Mouse (Mus musculus): ENCODE data around the gene AB124611. TPM values are rescaled to one million over a fixed set of nuclear protein-coding genes. Genes with fewer than 3 reads are reported as not detected.

The AB124611 gene
- polyA plus RNA-seq, 1 experiment, result 69.1 TPM

DNA sequence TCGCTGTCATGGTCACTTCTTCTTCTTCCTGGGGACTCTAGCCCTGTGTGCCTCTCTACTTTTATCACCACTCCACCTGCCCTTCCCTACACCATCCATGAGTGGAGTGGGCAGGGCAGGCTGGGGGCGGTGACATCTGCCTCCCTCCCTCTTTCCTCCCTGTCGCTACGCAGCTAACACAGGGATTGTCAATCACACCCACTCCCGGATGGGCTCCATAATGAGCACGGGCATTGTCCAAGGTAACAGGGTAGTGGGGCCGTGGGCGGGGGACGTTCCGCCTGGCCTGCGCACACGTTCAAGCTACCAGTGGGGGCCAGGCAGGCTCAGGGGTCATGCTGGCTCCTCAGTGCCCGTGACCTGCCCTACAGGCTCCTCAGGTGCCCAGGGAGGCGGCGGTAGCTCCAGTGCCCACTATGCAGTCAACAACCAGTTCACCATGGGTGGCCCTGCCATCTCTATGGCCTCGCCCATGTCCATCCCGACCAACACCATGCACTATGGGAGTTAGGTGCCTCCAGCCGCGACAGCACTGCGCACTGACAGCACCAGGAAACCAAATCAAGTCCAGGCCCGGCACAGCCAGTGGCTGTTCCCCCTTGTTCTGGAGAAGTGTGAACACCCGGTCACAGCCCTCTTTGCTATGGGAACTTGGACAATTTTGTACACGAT lies 61.8 kb downstream of the AB124611 start:
- 92% methylated on average over 23 of the region's 23 CpGs for WGBS
- H3K27ac ChIP-seq (ENCODE audit: insufficient read depth, low read length), result no peak overlapping the region
- H3K27me3 ChIP-seq (ENCODE audit: control insufficient read depth, insufficient read depth, low read length), result no peaks in the 10 kb centered on the region
- no peak for TF ChIP-seq CTCF (IDR thresholded peaks at IDR 0.05; ENCODE audit: extremely low read depth, insufficient read depth, insufficient read length, insufficient replicate concordance)
- TF ChIP-seq POLR2A (IDR thresholded peaks at IDR 0.05; ENCODE audit: low read depth, low read length), result no peak
- H3K36me3 ChIP-seq (ENCODE audit: control insufficient read depth, insufficient read depth, low read length), result peaks cover 27% of the 10 kb centered on the region
- DNase-seq (ENCODE audit: low read depth in 1 of 2, low spot score in 2 of 2), result no peak
- peaks cover 3% of the 10 kb centered on the region; the same call in 1 of the 2 replicates for H3K4me1 ChIP-seq (ENCODE audit: control insufficient read depth, insufficient read depth, insufficient read length)
- H3K4me3 ChIP-seq (ENCODE audit: extremely low read depth, insufficient read depth, insufficient read length), result no peak overlapping the region

DNA sequence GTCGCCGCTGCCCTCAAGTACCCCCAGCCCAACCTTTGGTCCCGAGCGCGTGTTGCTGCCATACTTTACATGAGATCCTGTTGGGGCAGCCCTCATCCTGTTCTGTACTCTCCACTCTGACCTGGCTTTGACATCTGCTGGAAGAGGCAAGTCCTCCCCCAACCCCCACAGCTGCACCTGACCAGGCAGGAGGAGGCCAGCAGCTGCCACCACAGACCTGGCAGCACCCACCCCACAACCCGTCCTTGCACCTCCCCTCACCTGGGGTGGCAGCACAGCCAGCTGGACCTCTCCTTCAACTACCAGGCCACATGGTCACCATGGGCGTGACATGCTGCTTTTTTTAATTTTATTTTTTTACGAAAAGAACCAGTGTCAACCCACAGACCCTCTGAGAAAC lies 62.4 kb downstream of the AB124611 start:
- Histone ChIP-seq H3K36me3 (ENCODE audit: control insufficient read depth, insufficient read depth, low read length) (peaks cover 23% of the 10 kb centered on the region), H3K27me3 (ENCODE audit: control insufficient read depth, insufficient read depth, low read length) (no peaks in the 10 kb centered on the region), H3K4me1 (ENCODE audit: control insufficient read depth, insufficient read depth, insufficient read length) (peaks cover 3% of the 10 kb centered on the region; the same call in 1 of the 2 replicates), H3K27ac (ENCODE audit: insufficient read depth, low read length) (no peak overlapping the region), H3K4me3 (ENCODE audit: extremely low read depth, insufficient read depth, insufficient read length) (no peak overlapping the region)
- no peak for DNase-seq (ENCODE audit: low read depth in 1 of 2, low spot score in 2 of 2)
- no peak for TF ChIP-seq POLR2A (IDR thresholded peaks at IDR 0.05; ENCODE audit: low read depth, low read length)
- WGBS, result 86% methylated on average over 8 of the region's 8 CpGs

DNA sequence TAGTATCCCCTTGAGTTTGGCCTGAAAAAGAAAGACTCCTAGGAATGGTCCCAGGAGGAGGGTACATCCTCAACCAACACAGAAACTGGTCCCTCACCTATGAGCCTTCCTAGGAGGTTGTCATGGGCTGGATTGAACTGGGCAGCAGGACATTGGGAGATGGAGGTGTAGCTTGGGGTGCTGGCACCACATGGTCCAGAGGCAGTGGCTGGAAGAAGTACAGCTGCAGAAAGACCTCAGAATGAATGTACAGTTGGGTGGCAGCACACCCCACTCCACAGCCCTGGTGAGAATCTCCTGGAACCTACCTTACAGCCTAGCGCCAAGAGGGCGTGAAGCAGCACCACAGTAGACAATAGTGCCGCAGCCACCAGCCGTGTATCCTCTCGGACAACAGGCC lies 63.6 kb downstream of the AB124611 start:
- no peak overlapping the region for H3K4me3 ChIP-seq (ENCODE audit: extremely low read depth, insufficient read depth, insufficient read length)
- no peak overlapping the region for H3K27ac ChIP-seq (ENCODE audit: insufficient read depth, low read length)
- no peak for TF ChIP-seq POLR2A (IDR thresholded peaks at IDR 0.05; ENCODE audit: low read depth, low read length)
- TF ChIP-seq CTCF (IDR thresholded peaks at IDR 0.05; ENCODE audit: extremely low read depth, insufficient read depth, insufficient read length, insufficient replicate concordance), result no peak
- DNase-seq (ENCODE audit: low read depth in 1 of 2, low spot score in 2 of 2), result no peak
- peaks cover 9% of the 10 kb centered on the region; the same call in 1 of the 2 replicates for H3K4me1 ChIP-seq (ENCODE audit: control insufficient read depth, insufficient read depth, insufficient read length)
- no peaks in the 10 kb centered on the region for H3K27me3 ChIP-seq (ENCODE audit: control insufficient read depth, insufficient read depth, low read length)
- H3K36me3 ChIP-seq (ENCODE audit: control insufficient read depth, insufficient read depth, low read length), result peaks cover 19% of the 10 kb centered on the region
- WGBS, result 94% methylated on average over 5 of the region's 5 CpGs

DNA sequence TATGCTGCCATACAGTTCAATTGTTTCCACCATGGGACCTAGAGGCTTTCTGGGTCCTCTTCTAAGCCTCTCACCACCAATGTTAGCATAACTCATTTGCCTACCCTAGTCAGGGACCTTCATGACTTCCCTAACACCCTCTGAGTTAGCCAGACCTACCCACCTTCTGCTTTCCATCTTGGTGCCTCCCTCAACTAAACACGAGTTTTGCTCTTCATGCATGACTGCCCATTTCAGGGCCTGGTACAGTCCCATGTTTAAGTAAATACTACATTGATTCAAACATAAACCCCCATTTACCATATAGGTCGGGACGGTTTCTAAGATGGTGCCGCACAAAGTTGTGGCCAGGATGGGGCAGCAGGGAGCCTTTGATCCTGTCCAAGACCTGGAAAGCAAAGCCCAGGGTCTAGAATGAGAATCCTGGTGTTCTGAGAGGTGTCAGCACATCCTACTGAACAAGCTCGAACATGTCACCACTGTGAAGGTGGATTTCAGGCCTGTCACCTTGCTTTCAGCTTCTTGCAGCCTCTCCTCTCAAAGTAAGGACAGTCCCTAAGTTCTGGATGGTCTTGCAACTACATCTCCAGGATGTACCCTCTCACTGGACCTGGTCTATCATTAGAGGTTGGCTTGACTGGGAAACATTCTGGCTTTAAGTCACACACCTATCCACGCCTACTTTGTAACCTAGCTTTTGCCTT lies 65.3 kb downstream of the AB124611 start:
- peaks cover 9% of the 10 kb centered on the region; the same call in 1 of the 2 replicates for H3K4me1 ChIP-seq (ENCODE audit: control insufficient read depth, insufficient read depth, insufficient read length)

DNA sequence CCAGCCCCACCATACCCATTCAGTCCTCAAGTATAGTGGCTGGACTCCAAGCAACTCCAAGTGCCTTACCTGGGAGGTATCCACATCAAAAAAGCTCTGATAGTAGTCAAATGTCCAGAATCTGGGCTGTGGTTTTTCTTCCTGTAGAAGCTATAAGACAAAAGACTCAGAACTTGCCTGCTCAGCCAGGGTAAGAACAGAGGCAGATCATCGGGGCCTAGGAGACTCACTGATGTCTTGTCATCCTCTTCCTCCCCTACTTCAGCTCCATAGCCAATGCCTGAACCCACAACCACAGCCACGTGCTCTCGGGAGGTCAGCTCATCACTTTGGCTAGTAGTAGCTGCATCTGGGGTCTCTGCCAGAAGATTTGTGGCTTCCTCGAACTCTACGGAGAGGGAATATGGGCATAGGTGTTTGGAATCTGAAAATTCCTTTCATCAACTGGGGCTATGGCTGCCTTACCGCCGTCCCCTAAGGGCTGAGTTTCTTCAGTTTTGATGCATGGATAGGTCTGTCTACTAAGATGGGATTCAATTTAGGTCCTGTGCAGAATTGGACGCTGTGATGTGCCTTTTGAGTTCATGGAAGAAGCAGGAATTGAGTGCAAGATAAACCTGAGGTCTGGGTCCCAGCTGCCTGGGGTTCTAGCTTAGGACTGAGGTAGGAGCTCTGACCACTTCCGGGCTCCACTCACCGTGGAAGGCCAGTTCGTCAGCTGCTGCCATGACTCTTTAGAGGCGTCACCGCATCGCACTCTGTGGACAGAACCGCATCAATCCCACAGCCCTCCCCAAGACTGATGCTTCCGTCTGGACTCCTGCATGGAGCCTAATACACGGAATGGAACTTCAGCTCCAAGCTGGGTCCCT lies 66.1 kb downstream of the AB124611 start:
- Histone ChIP-seq H3K27ac (ENCODE audit: insufficient read depth, low read length) (peak overlapping the region; percentile 60), H3K27me3 (ENCODE audit: control insufficient read depth, insufficient read depth, low read length) (no peaks in the 10 kb centered on the region), H3K4me3 (ENCODE audit: extremely low read depth, insufficient read depth, insufficient read length) (peak overlapping the region; percentile 74), H3K4me1 (ENCODE audit: control insufficient read depth, insufficient read depth, insufficient read length) (peaks cover 9% of the 10 kb centered on the region; the same call in 1 of the 2 replicates), H3K36me3 (ENCODE audit: control insufficient read depth, insufficient read depth, low read length) (peaks cover 14% of the 10 kb centered on the region)
- TF ChIP-seq CTCF (IDR thresholded peaks at IDR 0.05; ENCODE audit: extremely low read depth, insufficient read depth, insufficient read length, insufficient replicate concordance) (no peak), POLR2A (IDR thresholded peaks at IDR 0.05; ENCODE audit: low read depth, low read length) (no peak)
- no peak for DNase-seq (ENCODE audit: low read depth in 1 of 2, low spot score in 2 of 2)
- WGBS, result 17% methylated on average over 17 of the region's 17 CpGs

More for the DNA sequence above, 65.3 kb downstream of the AB124611 start:
- no peak overlapping the region for H3K4me3 ChIP-seq (ENCODE audit: extremely low read depth, insufficient read depth, insufficient read length)
- WGBS, result 77% methylated on average over 6 of the region's 6 CpGs
- DNase-seq (ENCODE audit: low read depth in 1 of 2, low spot score in 2 of 2), result peak in 1 of 2 experiments; percentile 41
- peaks cover 19% of the 10 kb centered on the region for H3K36me3 ChIP-seq (ENCODE audit: control insufficient read depth, insufficient read depth, low read length)
- TF ChIP-seq POLR2A (IDR thresholded peaks at IDR 0.05; ENCODE audit: low read depth, low read length) (no peak), CTCF (IDR thresholded peaks at IDR 0.05; ENCODE audit: extremely low read depth, insufficient read depth, insufficient read length, insufficient replicate concordance) (no peak)
- H3K27ac ChIP-seq (ENCODE audit: insufficient read depth, low read length), result no peak overlapping the region
- H3K27me3 ChIP-seq (ENCODE audit: control insufficient read depth, insufficient read depth, low read length), result no peaks in the 10 kb centered on the region

DNA sequence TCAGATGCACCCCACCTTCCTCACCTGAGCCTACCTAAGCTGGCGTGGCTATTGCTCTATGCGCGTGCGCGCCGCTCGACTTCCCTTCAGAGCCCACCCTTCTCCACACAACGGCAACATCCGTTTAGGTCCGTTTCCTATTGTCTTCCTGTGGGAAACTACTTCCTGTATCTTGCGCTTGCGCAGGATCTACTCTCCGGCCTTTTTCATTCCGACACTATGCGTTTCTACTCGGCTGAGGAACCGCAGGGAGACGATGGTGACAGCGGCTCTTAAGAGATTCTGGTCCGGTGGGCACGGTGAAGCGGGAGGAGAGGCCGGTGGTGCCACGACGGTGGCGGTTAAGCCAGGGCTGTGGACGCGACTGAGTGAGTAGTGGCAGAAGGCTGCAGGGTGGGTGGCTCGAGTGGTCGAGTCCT lies 66.7 kb downstream of the AB124611 start, which contains the start of the genes Timm29 and Yipf2:
TSS of gene Timm29 (plus strand) at position 20 of the 419 bp plus-strand sequence.
TSS of gene Yipf2 (minus strand) at position 126 of the 419 bp plus-strand sequence.
- H3K4me3 ChIP-seq (ENCODE audit: extremely low read depth, insufficient read depth, insufficient read length), result peak within 1 kb of the TSS; percentile 74
- TF ChIP-seq POLR2A (IDR thresholded peaks at IDR 0.05; ENCODE audit: low read depth, low read length) (peak; percentile 11; the same call in 1 of the 2 replicates), CTCF (IDR thresholded peaks at IDR 0.05; ENCODE audit: extremely low read depth, insufficient read depth, insufficient read length, insufficient replicate concordance) (no peak)
- peak within 1 kb of the TSS; percentile 66 for H3K27ac ChIP-seq (ENCODE audit: insufficient read depth, low read length)
- peak; percentile 82 to 94 for DNase-seq (ENCODE audit: low read depth in 1 of 2, low spot score in 2 of 2)
- peaks cover 9% of the 10 kb centered on the region; the same call in 1 of the 2 replicates for H3K4me1 ChIP-seq (ENCODE audit: control insufficient read depth, insufficient read depth, insufficient read length)
- WGBS, result under 1% methylated on average over 30 of the region's 30 CpGs
- H3K27me3 ChIP-seq (ENCODE audit: control insufficient read depth, insufficient read depth, low read length), result no peaks in the 10 kb centered on the region
- peaks cover 11% of the 10 kb centered on the region for H3K36me3 ChIP-seq (ENCODE audit: control insufficient read depth, insufficient read depth, low read length)
